Mouse (Mus musculus) ES-Bruce4 (cell line): ENCODE measurements around the gene Pacsin1.

Source experiments
- CTCF ChIP-seq: IDR thresholded peaks from one replicate; pipeline ENCODE4 v1.8.1; 2011; ENCODE audit warnings: low read depth, low read length
- EP300 ChIP-seq: IDR thresholded peaks from 2 replicates; pipeline ENCODE4 v1.6.1; 2011; ENCODE audit warnings: low read depth, low read length; ENCODE audit not compliant: insufficient read depth
- POLR2A ChIP-seq: IDR thresholded peaks from one replicate; pipeline ENCODE4 v1.8.1; 2011; ENCODE audit warnings: low read length; ENCODE audit not compliant: insufficient read depth

GRCm38 (mm10) chr17:27760169-27760568 is 104.9 kb downstream of the Pacsin1 start:
- TF ChIP-seq POLR2A (no peak), CTCF (no peak), EP300 (no peak)
